Mouse (Mus musculus): ENCODE data around the gene Prok2. TPM values are rescaled to one million over a fixed set of nuclear protein-coding genes. Genes with fewer than 3 reads are reported as not detected.

Prok2 gene
- total RNA-seq, 4 experiments from 2014 or later, result 0.33 to 2.9 (median 0.78) TPM

Other genes starting within 250 kb of the Prok2 start
- gene Foxp1, start 203.7 kb downstream of the Prok2 start, total RNA-seq (2022), result 100 to 1,000 TPM; 143 to 189 (median 162) TPM
- gene Eif4e3, start 59.6 kb downstream of the Prok2 start, total RNA-seq (2022), result 10 to 100 TPM; 19.5 to 21.7 (median 21.2) TPM
- 1 to 10 TPM; 7.2 to 9.9 (median 9.3) TPM for gene Gm20696, start 59.6 kb downstream of the Prok2 start, total RNA-seq (2022)
- gene Gpr27, start 33.7 kb downstream of the Prok2 start, total RNA-seq (2022), result 10 to 100 TPM; 37.6 to 42.5 (median 40.0) TPM

Measured in left cerebral cortex, adult 8-10 months (tissue).